Mouse (Mus musculus) embryonic facial prominence, embryonic 11.5 days (tissue): ENCODE data around the gene Gm21992. TPM values are rescaled to one million over a fixed set of nuclear protein-coding genes. Genes with fewer than 3 reads are reported as not detected.

ENCODE experiments used
- ATAC-seq: fragments of 200-750 bp; cut with Nextera tagmentation; replicated peaks from 2 replicates; pipeline ENCODE4 v1.8.0; 2017; ENCODE audit warnings: low read depth; ENCODE audit not compliant: insufficient number of reproducible peaks, low FRiP score, low TSS enrichment
- DNase-seq: peaks from one replicate; pipeline ENCODE4 v3.0.0-alpha.2; 2015; ENCODE audit warnings: low spot score
- H3K27ac ChIP-seq: fragments of 300-500 bp; sonication (generic); replicated peaks from 2 replicates; pipeline ENCODE4 v1.5.1; 2014; ENCODE audit warnings: mild to moderate bottlenecking, low read depth, low read length, control low read depth
- H3K27me3 ChIP-seq: fragments of 300-500 bp; sonication (generic); 2 replicates; pipeline ENCODE4 v1.6.1; 2014; ENCODE audit warnings: mild to moderate bottlenecking, low read length, moderate library complexity, mixed read lengths; ENCODE audit not compliant: control insufficient read depth, insufficient read depth
- H3K36me3 ChIP-seq: fragments of 300-500 bp; sonication (generic); replicated peaks from 2 replicates; pipeline ENCODE4 v1.6.1; 2014; ENCODE audit warnings: low read depth, mild to moderate bottlenecking, low read length, moderate library complexity, mixed read lengths; ENCODE audit not compliant: control insufficient read depth, insufficient read depth
- H3K4me1 ChIP-seq: fragments of 300-500 bp; sonication (generic); 2 replicates; pipeline ENCODE4 v1.6.1; 2014; ENCODE audit warnings: low read length, mixed read lengths; ENCODE audit not compliant: control insufficient read depth, insufficient read depth
- H3K4me2 ChIP-seq: fragments of 300-500 bp; sonication (generic); 2 replicates; pipeline ENCODE4 v1.6.1; 2014; ENCODE audit warnings: low read depth, mild to moderate bottlenecking, control low read depth, low read length, moderate library complexity
- H3K4me3 ChIP-seq: fragments of 300-500 bp; sonication (generic); 2 replicates; pipeline ENCODE4 v1.5.1; 2014; ENCODE audit warnings: low read depth, low read length, control low read depth
- H3K9ac ChIP-seq: fragments of 300-500 bp; sonication (generic); replicated peaks from 2 replicates; pipeline ENCODE4 v1.6.1; 2014; ENCODE audit warnings: mild to moderate bottlenecking, control low read depth, low read length
- H3K9me3 ChIP-seq: fragments of 300-500 bp; sonication (generic); replicated peaks from 2 replicates; pipeline ENCODE4 v1.6.1; 2016; ENCODE audit warnings: mild to moderate bottlenecking, low read length, inconsistent platforms, mixed read lengths; ENCODE audit not compliant: control insufficient read depth
- WGBS: fragments of 180-500 bp; shearing (Covaris S2); extraction: QIAGEN DNeasy Blood & Tissue Kit; methylation state at CpG from one replicate; pipeline ENCODE4 v1.1.7; 2014; 5-methylcytosine and 5-hydroxymethylcytosine counted together
- polyA plus RNA-seq: library from polyadenylated mRNA; unstranded; fragments of >200 nt; fragmentation: Nextera tagmentation; extraction: Ambion mirVana; gene quantifications from 2 replicates; pipeline ENCODE4 v1.2.1, GENCODE M21; 2014

The Gm21992 gene
- polyA plus RNA-seq, 1 experiment from 2014 or later, result 25.8 TPM

- ATAC-seq, result no peak
- H3K4me3 ChIP-seq, result no peak overlapping the region
- no peaks in the 10 kb centered on the region for H3K4me1 ChIP-seq
- no peaks in the 10 kb centered on the region for H3K9me3 ChIP-seq
- no peak overlapping the region for H3K27ac ChIP-seq
- whole genome bisulfite sequencing, result 91% methylated on average over 10 of the region's 10 CpGs
- DNase-seq, result no peak
- no peaks in the 10 kb centered on the region for H3K27me3 ChIP-seq
- H3K36me3 ChIP-seq, result no peaks in the 10 kb centered on the region
- no peak overlapping the region for H3K9ac ChIP-seq
- no peak overlapping the region for H3K4me2 ChIP-seq
These were observed 65.7 kb downstream of the Gm21992 start for GRCm38 (mm10) chr19:4745681-4746080.

DNA sequence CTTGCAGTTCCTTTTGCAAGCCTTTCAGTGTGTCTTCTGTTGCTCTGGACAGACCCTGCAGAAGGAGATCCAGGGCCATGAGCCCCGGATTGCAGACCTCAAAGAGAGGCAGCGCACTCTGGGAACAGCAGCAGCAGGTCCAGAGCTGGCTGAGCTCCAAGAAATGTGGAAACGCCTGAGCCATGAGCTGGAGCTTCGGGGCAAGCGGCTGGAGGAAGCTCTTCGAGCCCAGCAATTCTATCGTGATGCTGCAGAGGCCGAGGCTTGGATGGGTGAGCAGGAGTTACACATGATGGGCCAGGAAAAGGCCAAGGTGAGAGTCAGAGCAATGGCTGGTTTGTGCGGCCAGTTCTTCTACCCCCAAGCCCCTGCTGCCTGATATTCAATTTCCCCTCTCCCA, 66.4 kb downstream of the Gm21992 start:
- H3K4me3 ChIP-seq, result no peak overlapping the region
- ATAC-seq (no peak), DNase-seq (no peak)
- no peaks in the 10 kb centered on the region for H3K9me3 ChIP-seq
- H3K36me3 ChIP-seq, result no peaks in the 10 kb centered on the region
- WGBS, result 80% methylated on average over 9 of the region's 9 CpGs
- H3K27ac ChIP-seq, result no peak overlapping the region
- H3K9ac ChIP-seq, result no peak overlapping the region
- no peaks in the 10 kb centered on the region for H3K27me3 ChIP-seq
- H3K4me1 ChIP-seq, result no peaks in the 10 kb centered on the region
- no peak overlapping the region for H3K4me2 ChIP-seq

DNA sequence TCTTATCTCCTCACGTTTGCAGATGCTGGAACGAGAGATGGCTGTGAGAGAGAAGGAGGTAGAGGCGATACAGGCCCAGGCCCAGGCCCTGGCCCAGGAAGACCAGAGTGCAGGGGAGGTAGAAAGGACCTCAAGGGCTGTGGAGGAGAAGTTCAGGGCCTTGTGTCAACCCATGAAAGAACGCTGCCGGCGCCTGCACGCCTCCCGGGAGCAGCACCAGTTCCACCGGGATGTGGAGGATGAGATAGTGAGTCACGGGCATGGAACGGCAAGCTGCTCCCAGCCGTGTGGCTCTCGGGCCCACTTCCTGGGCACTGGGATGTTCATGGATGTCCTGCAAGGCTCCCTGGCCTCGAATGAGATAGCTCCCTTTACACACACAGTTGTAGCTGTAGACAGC, 67.4 kb downstream of the Gm21992 start:
- DNase-seq (no peak), ATAC-seq (no peak)
- no peak overlapping the region for H3K27ac ChIP-seq
- H3K4me1 ChIP-seq, result no peaks in the 10 kb centered on the region
- 84% methylated on average over 14 of the region's 14 CpGs for WGBS
- H3K9ac ChIP-seq, result no peak overlapping the region
- H3K4me2 ChIP-seq, result no peak overlapping the region
- H3K4me3 ChIP-seq, result no peak overlapping the region
- no peaks in the 10 kb centered on the region for H3K9me3 ChIP-seq
- H3K36me3 ChIP-seq, result no peaks in the 10 kb centered on the region; the same call in 1 of the 2 replicates
- H3K27me3 ChIP-seq, result no peaks in the 10 kb centered on the region

DNA sequence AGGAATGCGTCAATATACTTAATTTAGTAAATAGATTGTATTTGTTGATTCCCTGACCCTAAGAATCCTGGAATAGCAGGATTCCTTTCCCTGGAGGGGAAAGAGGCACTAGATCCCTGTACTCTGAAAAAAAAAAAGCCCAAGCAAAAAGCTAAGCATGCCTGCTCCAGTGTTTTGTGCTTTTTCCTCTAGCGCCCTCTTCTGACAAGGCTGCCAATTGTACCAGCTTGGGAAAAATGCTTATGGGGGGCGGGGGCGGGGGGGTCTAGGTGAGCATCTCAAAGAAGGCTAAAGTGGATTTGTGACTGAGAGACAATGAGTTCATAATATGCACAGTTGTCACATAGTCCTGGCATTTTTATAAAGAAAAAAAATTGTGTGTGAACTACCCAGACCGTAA, 67.9 kb downstream of the Gm21992 start:
- Histone ChIP-seq H3K27me3 (no peaks in the 10 kb centered on the region), H3K9me3 (no peaks in the 10 kb centered on the region), H3K4me1 (no peaks in the 10 kb centered on the region), H3K9ac (no peak overlapping the region), H3K4me2 (no peak overlapping the region), H3K36me3 (no peaks in the 10 kb centered on the region; the same call in 1 of the 2 replicates), H3K27ac (no peak overlapping the region), H3K4me3 (no peak overlapping the region)
- WGBS, result 37% methylated on average over 5 of the region's 5 CpGs
- ATAC-seq, result no peak
- peak; percentile 70 for DNase-seq

GRCm38 (mm10) chr19:4742229-4742628, 69.2 kb downstream of the Gm21992 start:
- 92% methylated on average over 6 of the region's 6 CpGs for WGBS
- Histone ChIP-seq H3K4me1 (no peaks in the 10 kb centered on the region), H3K9me3 (no peaks in the 10 kb centered on the region), H3K4me2 (no peak overlapping the region), H3K27ac (no peak overlapping the region), H3K36me3 (no peaks in the 10 kb centered on the region; the same call in 1 of the 2 replicates), H3K4me3 (no peak overlapping the region), H3K27me3 (no peaks in the 10 kb centered on the region), H3K9ac (no peak overlapping the region)
- ATAC-seq (no peak), DNase-seq (no peak)

DNA sequence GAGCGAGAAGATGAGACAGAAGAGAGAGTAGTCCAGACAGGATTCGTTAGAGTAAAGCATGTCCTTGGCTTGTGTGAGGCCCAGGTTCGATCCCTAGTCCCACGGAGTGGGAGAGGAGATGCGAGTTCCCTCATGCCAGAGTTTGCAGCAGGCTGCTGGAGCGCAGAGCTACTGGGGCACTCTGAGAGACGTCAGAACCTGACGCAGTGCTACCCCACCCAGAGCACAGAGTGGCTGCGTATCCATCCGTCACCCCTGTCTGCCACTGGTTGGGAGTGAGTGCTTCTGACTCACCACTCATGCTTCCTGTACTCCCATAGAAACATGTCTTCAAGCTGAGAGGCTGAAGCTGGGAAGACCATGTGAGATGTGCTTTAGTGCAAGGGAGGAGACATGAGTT, 69.9 kb downstream of the Gm21992 start:
- H3K36me3 ChIP-seq, result no peaks in the 10 kb centered on the region; the same call in 1 of the 2 replicates
- 82% methylated on average over 10 of the region's 10 CpGs for WGBS

GRCm38 (mm10) chr19:4739762-4740161, 71.7 kb downstream of the Gm21992 start:
- Histone ChIP-seq H3K4me1 (no peaks in the 10 kb centered on the region), H3K27ac (no peak overlapping the region), H3K36me3 (no peaks in the 10 kb centered on the region; the same call in 1 of the 2 replicates), H3K9me3 (no peaks in the 10 kb centered on the region), H3K4me2 (no peak overlapping the region), H3K27me3 (no peaks in the 10 kb centered on the region), H3K9ac (no peak overlapping the region), H3K4me3 (no peak overlapping the region)
- ATAC-seq (no peak), DNase-seq (no peak)
- WGBS, result 91% methylated on average over 5 of the region's 5 CpGs

More for the DNA sequence above, 69.9 kb downstream of the Gm21992 start:
- no peaks in the 10 kb centered on the region for H3K9me3 ChIP-seq
- no peak overlapping the region for H3K4me2 ChIP-seq
- H3K4me1 ChIP-seq, result no peaks in the 10 kb centered on the region
- no peak overlapping the region for H3K9ac ChIP-seq
- no peak overlapping the region for H3K4me3 ChIP-seq
- H3K27ac ChIP-seq, result no peak overlapping the region
- ATAC-seq (no peak), DNase-seq (no peak)
- H3K27me3 ChIP-seq, result no peaks in the 10 kb centered on the region

GRCm38 (mm10) chr19:4739053-4739452, 72.4 kb downstream of the Gm21992 start:
- H3K9ac ChIP-seq, result no peak overlapping the region
- DNase-seq, result no peak
- H3K4me3 ChIP-seq, result no peak overlapping the region
- WGBS, result 93% methylated on average over 11 of the region's 11 CpGs
- H3K27ac ChIP-seq, result no peak overlapping the region
- no peak for ATAC-seq
- no peaks in the 10 kb centered on the region; the same call in 1 of the 2 replicates for H3K36me3 ChIP-seq
- no peaks in the 10 kb centered on the region for H3K9me3 ChIP-seq
- H3K4me2 ChIP-seq, result no peak overlapping the region
- H3K4me1 ChIP-seq, result no peaks in the 10 kb centered on the region
- H3K27me3 ChIP-seq, result no peaks in the 10 kb centered on the region
